Mouse (Mus musculus) bone marrow macrophage, adult 2 months (primary cell): ENCODE data around the gene Efna1.

ENCODE experiments used
- CTCF ChIP-seq: IDR thresholded peaks from 2 replicates; pipeline ENCODE4 v1.5.1; 2012; ENCODE audit warnings: low read depth, mild to moderate bottlenecking, low read length, moderate library complexity
- POLR2A ChIP-seq: IDR thresholded peaks from 2 replicates; pipeline ENCODE4 v1.6.1; 2012; ENCODE audit warnings: mild to moderate bottlenecking, low read depth, low read length, borderline replicate concordance

- TF ChIP-seq POLR2A, result no peak
- TF ChIP-seq CTCF, result no peak
These were observed 24.2 kb upstream of the Efna1 start for GRCm38 (mm10) chr3:89305105-89305504.
